Mouse (Mus musculus) liver, embryonic 14.5 days (tissue): ENCODE measurements around the gene Arl5c.

Experiments
- CTCF ChIP-seq: IDR thresholded peaks from 2 replicates; pipeline ENCODE4 v1.5.1; 2016; ENCODE audit warnings: antibody characterized with exemption, low read depth, control low read depth
- EP300 ChIP-seq: IDR thresholded peaks from 2 replicates; pipeline ENCODE4 v1.6.1; 2016; ENCODE audit warnings: antibody characterized with exemption, low read depth

- TF ChIP-seq CTCF: peak; percentile 53
- TF ChIP-seq EP300: no peak
These were observed 23.5 kb downstream of the Arl5c start for GRCm38 (mm10) chr11:97972434-97972833.
